Mouse (Mus musculus): ENCODE measurements around the gene Ermard.
"Not testable (repeated sequence)": the region's sequence is repeated elsewhere in the genome, so short reads cannot be mapped to it uniquely, and the experiment has no call there.

DNA sequence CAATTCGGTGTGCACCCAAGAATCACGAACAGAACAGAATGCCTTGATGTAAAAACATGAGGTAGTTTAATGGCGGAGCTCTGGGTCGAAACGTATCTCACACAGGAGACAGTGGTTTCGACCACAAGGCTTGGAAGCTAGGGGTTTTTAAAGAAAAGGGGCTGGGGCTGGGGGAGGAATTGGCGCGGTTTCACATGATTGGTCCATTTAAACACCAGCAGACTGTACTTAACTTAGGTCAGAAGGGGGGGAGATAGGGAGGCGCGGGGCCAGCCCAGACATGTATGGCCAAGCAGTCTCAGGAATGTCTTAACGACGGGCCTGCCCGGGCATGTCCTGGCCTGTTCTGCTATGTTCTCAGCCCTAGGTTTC lies 12.8 kb downstream of the Ermard start:
- TF ChIP-seq POLR2A (IDR thresholded peaks at IDR 0.05; ENCODE audit: extremely low read depth, insufficient read depth, low read length); CTCF (IDR thresholded peaks at IDR 0.05; ENCODE audit: low read depth, low read length): not testable (repeated sequence)
